Mouse (Mus musculus): Measurements from ENCODE around the gene Hdac4. TPM values are rescaled to one million over a fixed set of nuclear protein-coding genes. Genes with fewer than 3 reads are reported as not detected.

The Hdac4 gene
- polyA plus RNA-seq, 1 experiment from 2014 or later, result 20.3 TPM

DNA sequence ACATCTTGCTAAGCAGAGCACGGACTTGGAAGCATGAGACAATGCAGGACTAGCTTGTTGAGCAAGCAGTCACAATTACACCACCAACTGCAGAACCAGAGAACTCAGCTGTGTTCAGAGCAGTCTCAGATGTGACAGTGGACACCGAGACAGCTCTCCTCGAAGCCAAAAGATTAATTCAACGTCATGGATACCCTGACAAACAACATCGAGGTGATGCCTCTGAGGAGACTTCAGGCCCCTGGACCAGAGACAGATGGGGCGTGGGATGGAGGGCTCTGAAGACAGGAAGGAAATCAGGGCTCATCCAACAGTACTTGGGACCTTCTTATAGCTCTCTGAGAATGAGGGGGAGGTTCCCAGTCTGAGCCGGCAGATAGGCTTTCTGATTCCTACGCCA lies 314.6 kb downstream of the Hdac4 start:
- Histone ChIP-seq H3K27ac (ENCODE audit: low read length) (no peak overlapping the region), H3K4me1 (ENCODE audit: control insufficient read depth, insufficient read depth, low read length) (peaks cover 7% of the 10 kb centered on the region), H3K9ac (replicated peaks; ENCODE audit: low read depth, low read length) (no peak overlapping the region), H3K4me2 (replicated peaks; ENCODE audit: low read depth, low read length) (no peak overlapping the region), H3K36me3 (ENCODE audit: control insufficient read depth, insufficient read depth, low read length) (no peaks in the 10 kb centered on the region), H3K9me3 (ENCODE audit: control insufficient read depth, low read depth, low read length) (no peaks in the 10 kb centered on the region), H3K27me3 (ENCODE audit: control insufficient read depth, insufficient read depth, low read length) (no peaks in the 10 kb centered on the region), H3K4me3 (ENCODE audit: low read depth, low read length) (no peak overlapping the region)
- WGBS, result 52% methylated on average over 8 of the region's 8 CpGs
- ATAC-seq (ENCODE audit: insufficient number of reproducible peaks, insufficient read depth, low FRiP score, low read depth), result no peak

DNA sequence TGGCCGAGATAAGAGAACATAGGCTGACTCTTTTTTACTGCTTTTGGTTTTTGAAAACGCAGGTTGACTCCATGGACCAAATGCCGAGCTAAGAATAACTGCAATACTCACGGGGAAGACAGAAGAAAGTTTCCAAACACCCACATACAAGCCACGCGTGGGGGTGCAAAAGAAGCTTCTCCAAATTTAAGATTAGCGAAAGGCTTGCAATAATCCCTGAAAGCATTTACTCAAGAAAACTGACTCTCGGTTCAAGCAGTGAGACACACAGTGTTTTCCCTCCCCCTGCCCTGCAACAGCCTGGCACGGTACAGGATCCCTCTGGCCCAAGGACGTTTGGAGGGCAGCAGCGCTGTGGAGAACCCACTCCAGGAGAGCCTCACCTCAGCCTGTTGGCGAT lies 315.3 kb downstream of the Hdac4 start:
- no peak for ATAC-seq (ENCODE audit: insufficient number of reproducible peaks, insufficient read depth, low FRiP score, low read depth)
- no peak overlapping the region for H3K9ac ChIP-seq (replicated peaks; ENCODE audit: low read depth, low read length)
- peaks cover 7% of the 10 kb centered on the region for H3K4me1 ChIP-seq (ENCODE audit: control insufficient read depth, insufficient read depth, low read length)
- no peaks in the 10 kb centered on the region for H3K27me3 ChIP-seq (ENCODE audit: control insufficient read depth, insufficient read depth, low read length)
- no peaks in the 10 kb centered on the region for H3K36me3 ChIP-seq (ENCODE audit: control insufficient read depth, insufficient read depth, low read length)
- no peaks in the 10 kb centered on the region for H3K9me3 ChIP-seq (ENCODE audit: control insufficient read depth, low read depth, low read length)
- 89% methylated on average over 12 of the region's 12 CpGs for WGBS
- no peak overlapping the region for H3K27ac ChIP-seq (ENCODE audit: low read length)
- no peak overlapping the region for H3K4me3 ChIP-seq (ENCODE audit: low read depth, low read length)
- no peak overlapping the region for H3K4me2 ChIP-seq (replicated peaks; ENCODE audit: low read depth, low read length)

Data from stomach, embryonic 14.5 days (tissue).